Mouse (Mus musculus) ZHBTc4 (cell line): Measurements from ENCODE around the gene Olfr718-ps1.
"Not testable (repeated sequence)": the region's sequence is repeated elsewhere in the genome, so short reads cannot be mapped to it uniquely, and the experiment has no call there.

Source experiments
- DNase-seq: peaks from one replicate; pipeline ENCODE4 v3.0.0-alpha.2; 2011; ENCODE audit warnings: low read depth, low spot score

Olfr718-ps1 gene

GRCm38 (mm10) chr5:143147481-143147880, at the start of gene Olfr718-ps1:
TSS of gene Olfr718-ps1 (minus strand) at chr5:143147581.
- no peak for DNase-seq

- no peak for DNase-seq
Measured at GRCm38 (mm10) chr5:143196506-143196905, 49.1 kb upstream of the Olfr718-ps1 start.

GRCm38 (mm10) chr5:143195166-143195565, 47.8 kb upstream of the Olfr718-ps1 start:
- no peak for DNase-seq

GRCm38 (mm10) chr5:143194747-143195146, 47.4 kb upstream of the Olfr718-ps1 start:
- DNase-seq, result not testable (repeated sequence)

GRCm38 (mm10) chr5:143192806-143193205, 45.4 kb upstream of the Olfr718-ps1 start:
- DNase-seq, result no peak

- DNase-seq, result not testable (repeated sequence)
Measured at GRCm38 (mm10) chr5:143188014-143188413, 40.6 kb upstream of the Olfr718-ps1 start.

GRCm38 (mm10) chr5:143180255-143181076, 33.1 kb upstream of the Olfr718-ps1 start, which contains the start of the genes Rbak and Spdye4b:
TSS of gene Rbak (minus strand) at chr5:143180775.
TSS of gene Spdye4b (plus strand) at chr5:143181017.
- DNase-seq, result peak; percentile 98

GRCm38 (mm10) chr5:143179179-143179578, 31.8 kb upstream of the Olfr718-ps1 start:
- DNase-seq, result peak; percentile 63

- peak; percentile 38 for DNase-seq
Measured at GRCm38 (mm10) chr5:143177541-143178200, 30.3 kb upstream of the Olfr718-ps1 start.

- DNase-seq, result no peak
Measured at GRCm38 (mm10) chr5:143175970-143176369, 28.6 kb upstream of the Olfr718-ps1 start.

GRCm38 (mm10) chr5:143165508-143166070, 18.2 kb upstream of the Olfr718-ps1 start:
- peak; percentile 91 for DNase-seq

- no peak for DNase-seq
Measured at GRCm38 (mm10) chr5:143155534-143155933, 8.2 kb upstream of the Olfr718-ps1 start.

GRCm38 (mm10) chr5:143153756-143154155, 6.4 kb upstream of the Olfr718-ps1 start:
- DNase-seq, result no peak

- DNase-seq, result peak; percentile 63
Measured at GRCm38 (mm10) chr5:143150044-143150443, 2.7 kb upstream of the Olfr718-ps1 start.

- DNase-seq, result peak; percentile 71
Measured at GRCm38 (mm10) chr5:143149536-143149935, 2.2 kb upstream of the Olfr718-ps1 start.

- DNase-seq, result peak; percentile 62
Measured at GRCm38 (mm10) chr5:143148661-143149060, 1.3 kb upstream of the Olfr718-ps1 start.

GRCm38 (mm10) chr5:143137580-143137979, 9.8 kb downstream of the Olfr718-ps1 start:
- peak; percentile 40 for DNase-seq

GRCm38 (mm10) chr5:143135042-143135441, 12.3 kb downstream of the Olfr718-ps1 start:
- peak; percentile 69 for DNase-seq

GRCm38 (mm10) chr5:143134216-143135010, 13.0 kb downstream of the Olfr718-ps1 start:
- DNase-seq, result peak; percentile 52

- DNase-seq, result no peak
Measured at GRCm38 (mm10) chr5:143132935-143133514, 14.4 kb downstream of the Olfr718-ps1 start.

GRCm38 (mm10) chr5:143130342-143130741, 17.0 kb downstream of the Olfr718-ps1 start:
- DNase-seq, result peak; percentile 73
